Mouse (Mus musculus) stomach, postnatal 0 days (tissue): ENCODE measurements around the gene B3gat3. TPM values are rescaled to one million over a fixed set of nuclear protein-coding genes. Genes with fewer than 3 reads are reported as not detected.

ENCODE experiments used
- ATAC-seq: fragments of 200-750 bp; cut with Nextera tagmentation; 2 replicates; pipeline ENCODE4 v1.8.0; 2017; ENCODE audit not compliant: low FRiP score, low TSS enrichment
- DNase-seq: peaks from one replicate; pipeline ENCODE4 v3.0.0-alpha.2; 2016; ENCODE audit warnings: low spot score
- H3K27ac ChIP-seq: fragments of 300-500 bp; sonication (generic); replicated peaks from 2 replicates; pipeline ENCODE4 v1.5.1; 2014; ENCODE audit warnings: mild to moderate bottlenecking, control low read depth
- H3K27me3 ChIP-seq: fragments of 300-500 bp; sonication (generic); 2 replicates; pipeline ENCODE4 v1.6.1; 2014; ENCODE audit warnings: low read length; ENCODE audit not compliant: control insufficient read depth, insufficient read depth
- H3K36me3 ChIP-seq: fragments of 300-500 bp; sonication (generic); 2 replicates; pipeline ENCODE4 v1.6.1; 2014; ENCODE audit warnings: low read length, mixed read lengths; ENCODE audit not compliant: control insufficient read depth, insufficient read depth
- H3K4me1 ChIP-seq: fragments of 300-500 bp; sonication (generic); replicated peaks from 2 replicates; pipeline ENCODE4 v1.6.1; 2014; ENCODE audit warnings: antibody characterized with exemption; ENCODE audit not compliant: control insufficient read depth, insufficient read depth
- H3K4me2 ChIP-seq: fragments of 300-500 bp; sonication (generic); replicated peaks from 2 replicates; pipeline ENCODE4 v1.6.1; 2014; ENCODE audit warnings: low read depth, mild to moderate bottlenecking, control low read depth, moderate library complexity
- H3K4me3 ChIP-seq: fragments of 300-500 bp; sonication (generic); 2 replicates; pipeline ENCODE4 v1.5.1; 2014; ENCODE audit warnings: low read depth, low read length, control low read depth
- H3K9ac ChIP-seq: fragments of 300-500 bp; sonication (generic); 2 replicates; pipeline ENCODE4 v1.6.1; 2014; ENCODE audit warnings: mild to moderate bottlenecking, low read length, control low read depth, mixed read lengths
- H3K9me3 ChIP-seq: fragments of 300-500 bp; sonication (generic); 2 replicates; pipeline ENCODE4 v1.6.1; 2016; ENCODE audit warnings: low read length; ENCODE audit not compliant: control insufficient read depth
- CTCF ChIP-seq: IDR thresholded peaks from 2 replicates; pipeline ENCODE4 v1.5.1; 2016; ENCODE audit warnings: antibody characterized with exemption, low read depth, mild to moderate bottlenecking, moderate library complexity
- EP300 ChIP-seq: optimal IDR thresholded peaks from 2 replicates; pipeline ENCODE3; 2016; ENCODE audit warnings: antibody characterized with exemption
- WGBS: fragments of 180-500 bp; shearing (Covaris S2); extraction: QIAGEN DNeasy Blood & Tissue Kit; methylation state at CpG from one replicate; pipeline ENCODE4 v1.1.7; 2014; 5-methylcytosine and 5-hydroxymethylcytosine counted together
- polyA plus RNA-seq: library from polyadenylated mRNA; unstranded; fragments of >200 nt; fragmentation: Nextera tagmentation; extraction: Ambion mirVana; gene quantifications from 2 replicates; pipeline ENCODE4 v1.2.1, GENCODE M21; 2015

B3gat3 gene
- polyA plus RNA-seq, 1 experiment from 2014 or later, result 24.7 TPM

DNA sequence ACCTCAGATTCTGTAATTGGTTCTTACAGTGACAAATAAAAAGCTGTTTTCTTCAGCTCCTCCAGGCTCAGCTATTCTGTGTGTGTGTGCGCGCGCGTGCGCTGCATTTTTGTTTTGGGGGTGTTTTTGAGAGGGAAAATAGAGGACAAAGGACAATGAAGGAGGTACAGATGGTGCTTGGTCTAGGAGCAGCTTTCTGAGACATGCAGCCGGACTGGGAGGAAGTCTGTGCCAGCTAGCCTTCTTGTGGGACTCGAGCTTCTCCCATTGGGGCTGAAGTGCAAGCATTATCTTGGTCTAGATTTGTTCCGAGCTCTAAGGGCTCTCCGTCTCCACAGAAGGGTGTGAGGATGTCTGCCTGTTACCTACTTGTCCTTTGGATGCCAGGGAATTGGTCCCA, 32.1 kb downstream of the B3gat3 start:
- H3K4me1 ChIP-seq, result no peaks in the 10 kb centered on the region; the same call in 1 of the 2 replicates
- ATAC-seq, result no peak
- no peaks in the 10 kb centered on the region for H3K9me3 ChIP-seq
- peaks cover 23% of the 10 kb centered on the region for H3K36me3 ChIP-seq
- no peak overlapping the region for H3K4me2 ChIP-seq
- WGBS, result 84% methylated on average over 9 of the region's 9 CpGs
- no peak overlapping the region for H3K4me3 ChIP-seq
- H3K27me3 ChIP-seq, result no peaks in the 10 kb centered on the region
- H3K27ac ChIP-seq, result no peak overlapping the region
- TF ChIP-seq EP300, result no peak
- no peak for TF ChIP-seq CTCF
- H3K9ac ChIP-seq, result no peak overlapping the region
- no peak for DNase-seq

GRCm38 (mm10) chr19:8953135-8954039, 33.2 kb downstream of the B3gat3 start, which contains the start of gene Tut1:
Gene Tut1, plus strand, starts transcription at chr19:8953847.
- 2% methylated on average over 46 of the region's 46 CpGs for WGBS
- no peaks in the 10 kb centered on the region for H3K27me3 ChIP-seq
- H3K9me3 ChIP-seq, result no peaks in the 10 kb centered on the region
- DNase-seq (peak; percentile 92), ATAC-seq (peak; percentile 95)
- H3K4me2 ChIP-seq, result peak within 1 kb of the TSS; percentile 89
- H3K36me3 ChIP-seq, result peaks cover 13% of the 10 kb centered on the region
- TF ChIP-seq CTCF (peak; percentile 25; the same call in 1 of the 2 replicates), EP300 (no peak)
- peak within 1 kb of the TSS; percentile 76 for H3K9ac ChIP-seq
- H3K27ac ChIP-seq, result peak within 1 kb of the TSS; percentile 85
- H3K4me1 ChIP-seq, result no peaks in the 10 kb centered on the region; the same call in 1 of the 2 replicates
- H3K4me3 ChIP-seq, result peak within 1 kb of the TSS; percentile 82

DNA sequence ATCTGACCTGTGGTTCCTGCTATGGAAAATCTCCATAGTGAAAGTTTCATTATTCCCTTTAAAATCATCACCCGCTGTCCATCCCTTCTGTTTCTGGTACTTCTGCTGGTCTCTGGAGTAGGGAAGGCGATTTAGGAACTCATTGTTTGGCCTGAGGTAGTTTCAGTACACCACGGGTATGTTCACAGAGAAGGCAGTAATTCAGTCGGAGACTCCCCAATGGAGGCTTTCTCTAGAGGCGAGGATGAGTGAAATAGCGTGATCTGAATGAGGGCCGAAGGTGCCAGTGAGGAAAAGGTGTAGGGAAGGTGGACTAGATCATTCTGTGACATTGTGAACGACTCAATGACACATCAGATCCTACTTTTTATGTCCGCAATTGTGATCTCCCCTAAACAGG, 34.0 kb downstream of the B3gat3 start:
- no peak for TF ChIP-seq EP300
- ATAC-seq, result no peak
- DNase-seq, result no peak
- H3K27ac ChIP-seq, result peak overlapping the region; percentile 85
- no peaks in the 10 kb centered on the region for H3K9me3 ChIP-seq
- H3K4me2 ChIP-seq, result peak overlapping the region; percentile 89
- no peaks in the 10 kb centered on the region for H3K27me3 ChIP-seq
- no peaks in the 10 kb centered on the region; the same call in 1 of the 2 replicates for H3K4me1 ChIP-seq
- WGBS, result 5% methylated on average over 9 of the region's 9 CpGs
- peak overlapping the region; percentile 82 for H3K4me3 ChIP-seq
- H3K9ac ChIP-seq, result peak overlapping the region; percentile 76
- peaks cover 8% of the 10 kb centered on the region for H3K36me3 ChIP-seq

- WGBS, result 97% methylated on average over 2 of the region's 2 CpGs
- no peaks in the 10 kb centered on the region for H3K27me3 ChIP-seq
- no peaks in the 10 kb centered on the region for H3K9me3 ChIP-seq
- no peak overlapping the region for H3K4me3 ChIP-seq
- peaks cover 18% of the 10 kb centered on the region; the same call in 1 of the 2 replicates for H3K36me3 ChIP-seq
- H3K27ac ChIP-seq, result no peak overlapping the region
- DNase-seq (no peak), ATAC-seq (no peak)
- no peaks in the 10 kb centered on the region for H3K4me1 ChIP-seq
- no peak for TF ChIP-seq EP300
- TF ChIP-seq CTCF, result no peak
- H3K9ac ChIP-seq, result no peak overlapping the region
- no peak overlapping the region for H3K4me2 ChIP-seq
These were observed 42.1 kb downstream of the B3gat3 start for GRCm38 (mm10) chr19:8962256-8962655.

DNA sequence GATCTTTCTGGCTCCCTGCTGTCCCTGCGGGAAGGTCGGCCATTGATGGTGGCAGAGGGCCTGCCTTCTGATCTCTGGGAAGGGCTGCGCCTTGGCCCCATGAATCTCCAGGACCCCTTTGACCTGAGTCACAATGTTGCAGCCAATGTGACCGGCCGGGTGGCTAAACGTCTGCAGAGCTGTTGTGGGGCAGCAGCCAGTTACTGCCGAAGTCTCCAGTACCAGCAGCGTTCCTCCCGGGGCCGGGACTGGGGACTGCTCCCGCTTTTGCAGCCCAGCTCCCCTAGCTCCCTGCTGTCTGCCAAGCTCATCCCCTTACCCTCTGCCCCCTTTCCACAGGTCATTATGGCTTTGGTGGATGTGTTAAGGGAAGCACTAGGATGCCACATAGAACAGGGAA, 44.9 kb downstream of the B3gat3 start:
- Histone ChIP-seq H3K9ac (no peak overlapping the region), H3K4me2 (no peak overlapping the region), H3K27ac (peak overlapping the region; percentile 92; the same call in 1 of the 2 replicates), H3K27me3 (no peaks in the 10 kb centered on the region), H3K4me3 (no peak overlapping the region), H3K4me1 (0 out of 2 replicates have a peak, but pooled peaks cover 3% of the 10 kb centered on the region), H3K36me3 (peaks cover 17% of the 10 kb centered on the region; the same call in 1 of the 2 replicates), H3K9me3 (no peaks in the 10 kb centered on the region)
- ATAC-seq (no peak), DNase-seq (no peak)
- whole genome bisulfite sequencing, result 79% methylated on average over 11 of the region's 11 CpGs
- no peak for TF ChIP-seq EP300
- TF ChIP-seq CTCF, result no peak

GRCm38 (mm10) chr19:8965771-8966170, 45.6 kb downstream of the B3gat3 start:
- no peaks in the 10 kb centered on the region for H3K27me3 ChIP-seq
- 62% methylated on average over 8 of the region's 8 CpGs for WGBS
- H3K4me2 ChIP-seq, result peak overlapping the region; percentile 70
- no peak for TF ChIP-seq EP300
- peak; percentile 4; the same call in 1 of the 2 replicates for TF ChIP-seq CTCF
- 0 out of 2 replicates have a peak, but pooled peaks cover 3% of the 10 kb centered on the region for H3K4me1 ChIP-seq
- no peak for DNase-seq
- H3K27ac ChIP-seq, result peak overlapping the region; percentile 92
- peak overlapping the region; percentile 43 for H3K4me3 ChIP-seq
- H3K9me3 ChIP-seq, result no peaks in the 10 kb centered on the region
- peak overlapping the region; percentile 69 for H3K9ac ChIP-seq
- H3K36me3 ChIP-seq, result peaks cover 20% of the 10 kb centered on the region
- ATAC-seq, result no peak
